Mouse (Mus musculus) embryonic facial prominence, embryonic 13.5 days (tissue): ENCODE measurements around the gene Bcl11a. TPM values are rescaled to one million over a fixed set of nuclear protein-coding genes. Genes with fewer than 3 reads are reported as not detected.

Experiments
- ATAC-seq: fragments of 200-750 bp; cut with Nextera tagmentation; 2 replicates; pipeline ENCODE4 v1.8.0; 2017; ENCODE audit warnings: low read depth; ENCODE audit not compliant: insufficient number of reproducible peaks, insufficient read depth, low FRiP score, low TSS enrichment
- H3K27ac ChIP-seq: fragments of 300-500 bp; sonication (generic); 2 replicates; pipeline ENCODE4 v1.5.1; 2015; ENCODE audit warnings: moderate library complexity, mild to moderate bottlenecking, inconsistent platforms
- H3K27me3 ChIP-seq: fragments of 300-500 bp; sonication (generic); 2 replicates; pipeline ENCODE4 v1.6.1; 2015; ENCODE audit warnings: mild to moderate bottlenecking, inconsistent platforms
- H3K36me3 ChIP-seq: fragments of 300-500 bp; sonication (generic); 2 replicates; pipeline ENCODE4 v1.6.1; 2015; ENCODE audit warnings: mild to moderate bottlenecking, inconsistent platforms
- H3K4me1 ChIP-seq: fragments of 300-500 bp; sonication (generic); 2 replicates; pipeline ENCODE4 v1.6.1; 2015; ENCODE audit warnings: inconsistent platforms
- H3K4me2 ChIP-seq: fragments of 300-500 bp; sonication (generic); 2 replicates; pipeline ENCODE4 v1.6.1; 2015; ENCODE audit warnings: moderate library complexity, mild to moderate bottlenecking, inconsistent platforms
- H3K4me3 ChIP-seq: fragments of 300-500 bp; sonication (generic); 2 replicates; pipeline ENCODE4 v1.5.1; 2015; ENCODE audit warnings: mild to moderate bottlenecking, inconsistent platforms
- H3K9ac ChIP-seq: fragments of 300-500 bp; sonication (generic); 2 replicates; pipeline ENCODE4 v1.6.1; 2015; ENCODE audit warnings: mild to moderate bottlenecking, inconsistent platforms
- H3K9me3 ChIP-seq: fragments of 300-500 bp; sonication (generic); 2 replicates; pipeline ENCODE4 v1.6.1; 2016; ENCODE audit warnings: inconsistent platforms
- WGBS: fragments of 180-500 bp; shearing (Covaris S2); methylation state at CpG from one replicate; pipeline ENCODE4 v1.1.7; 2015; ENCODE audit warnings: mixed read lengths; 5-methylcytosine and 5-hydroxymethylcytosine counted together
- polyA plus RNA-seq: library from polyadenylated mRNA; unstranded; fragments of >200 nt; fragmentation: Nextera tagmentation; extraction: Ambion mirVana; gene quantifications from 2 replicates; pipeline ENCODE4 v1.2.1, GENCODE M21; 2015

Gene Bcl11a
- polyA plus RNA-seq, 1 experiment from 2014 or later, result 79.1 TPM

DNA sequence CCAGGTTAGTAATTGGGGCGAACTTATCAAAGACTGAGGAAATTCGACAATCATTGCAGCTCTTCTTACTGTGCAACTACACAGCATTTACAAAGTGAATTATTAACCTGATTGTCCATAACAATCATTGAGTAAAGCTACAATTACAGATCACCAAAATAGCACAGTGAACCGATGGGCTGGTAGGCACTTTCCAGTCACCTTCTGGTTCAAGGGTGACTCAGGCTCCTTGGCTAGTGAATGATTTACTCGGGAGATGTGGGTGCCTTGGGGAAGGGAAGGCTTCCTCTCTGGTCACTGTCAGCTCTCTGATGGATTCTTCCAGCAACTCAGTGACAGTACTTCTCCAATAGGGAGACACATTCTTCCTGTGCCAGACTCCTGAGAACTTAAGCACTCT lies 68.2 kb downstream of the Bcl11a start:
- H3K9me3 ChIP-seq, result no peaks in the 10 kb centered on the region
- H3K27me3 ChIP-seq, result no peaks in the 10 kb centered on the region
- no peak for ATAC-seq
- WGBS, result 83% methylated on average over 4 of the region's 4 CpGs
- H3K36me3 ChIP-seq, result peaks cover 6% of the 10 kb centered on the region; the same call in 1 of the 2 replicates
- peak overlapping the region; percentile 8; the same call in 1 of the 2 replicates for H3K27ac ChIP-seq
- no peak overlapping the region for H3K4me3 ChIP-seq
- H3K9ac ChIP-seq, result no peak overlapping the region
- peaks cover 88% of the 10 kb centered on the region for H3K4me1 ChIP-seq
- no peak overlapping the region for H3K4me2 ChIP-seq

DNA sequence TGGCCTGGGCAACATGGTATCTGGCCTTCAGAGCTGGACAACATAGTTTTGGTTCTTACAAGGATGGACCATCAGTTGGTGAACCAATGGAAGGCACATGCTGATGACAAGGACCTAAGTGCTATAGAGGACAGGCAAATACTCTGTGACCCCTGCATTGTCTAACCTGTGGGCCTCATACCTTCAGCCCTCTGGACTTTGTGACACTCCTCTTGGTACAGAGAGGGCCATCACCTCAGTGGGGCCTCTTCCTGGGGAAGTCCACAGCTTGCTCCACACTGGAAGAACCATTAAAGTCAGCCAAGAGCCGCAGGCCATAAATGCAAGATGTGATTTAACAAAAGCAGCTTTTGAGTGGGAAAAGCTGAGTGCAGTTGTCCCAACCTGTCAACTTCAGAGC lies 68.6 kb downstream of the Bcl11a start:
- Histone ChIP-seq H3K36me3 (peaks cover 6% of the 10 kb centered on the region; the same call in 1 of the 2 replicates), H3K27ac (peak overlapping the region; percentile 8; the same call in 1 of the 2 replicates), H3K4me2 (no peak overlapping the region), H3K27me3 (no peaks in the 10 kb centered on the region), H3K9me3 (no peaks in the 10 kb centered on the region), H3K4me1 (peaks cover 86% of the 10 kb centered on the region), H3K4me3 (no peak overlapping the region), H3K9ac (no peak overlapping the region)
- WGBS, result 79% methylated on average over 1 of the region's 1 CpGs
- ATAC-seq, result no peak

DNA sequence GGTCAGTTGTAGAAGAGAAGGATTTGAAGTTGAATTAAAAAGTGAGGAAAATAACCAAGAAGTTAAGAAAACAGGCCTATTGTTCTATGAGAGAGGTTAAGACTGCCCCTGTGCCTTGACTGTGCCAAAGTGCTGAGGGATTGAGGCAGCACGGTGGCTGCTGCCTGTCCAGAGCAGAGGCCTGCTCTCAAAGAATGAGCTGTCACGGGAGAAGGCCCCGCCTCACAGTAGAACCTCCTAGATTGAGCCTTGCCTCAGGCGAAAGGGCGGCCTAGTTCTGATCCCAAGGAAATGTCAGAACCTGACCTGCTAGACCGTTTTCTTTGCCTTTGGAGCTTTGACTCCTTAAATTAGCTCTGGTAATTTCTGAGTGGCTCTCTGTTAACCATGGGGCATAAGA lies 69.8 kb downstream of the Bcl11a start:
- Histone ChIP-seq H3K4me2 (no peak overlapping the region), H3K27me3 (no peaks in the 10 kb centered on the region), H3K4me3 (no peak overlapping the region), H3K36me3 (0 out of 2 replicates have a peak, but pooled peaks cover 2% of the 10 kb centered on the region), H3K4me1 (peaks cover 81% of the 10 kb centered on the region), H3K9ac (no peak overlapping the region), H3K9me3 (no peaks in the 10 kb centered on the region), H3K27ac (no peak overlapping the region)
- ATAC-seq, result no peak
- WGBS, result 56% methylated on average over 6 of the region's 6 CpGs

DNA sequence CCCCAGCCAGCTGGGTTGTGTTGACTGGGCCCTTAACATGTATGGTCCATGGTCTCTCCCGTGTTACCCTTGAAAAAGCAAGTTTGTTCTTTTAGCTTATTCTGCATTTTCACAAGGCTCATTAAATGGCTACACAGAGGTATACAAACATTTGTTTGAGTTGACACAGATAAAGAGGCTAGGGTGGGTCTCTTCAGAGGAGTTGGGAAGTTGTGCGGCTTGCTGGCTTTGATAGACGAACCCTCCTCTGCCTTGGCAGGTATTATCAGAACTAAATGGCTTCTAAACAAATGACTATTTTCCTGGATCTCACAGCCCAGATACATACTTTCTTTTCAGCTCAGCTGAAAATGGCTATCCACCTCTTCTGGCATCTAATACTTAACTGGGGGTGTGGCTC lies 70.7 kb downstream of the Bcl11a start:
- H3K4me3 ChIP-seq, result no peak overlapping the region
- 0 out of 2 replicates have a peak, but pooled peaks cover 2% of the 10 kb centered on the region for H3K36me3 ChIP-seq
- H3K4me2 ChIP-seq, result no peak overlapping the region
- H3K27me3 ChIP-seq, result no peaks in the 10 kb centered on the region
- H3K27ac ChIP-seq, result no peak overlapping the region
- no peak overlapping the region for H3K9ac ChIP-seq
- peaks cover 77% of the 10 kb centered on the region for H3K4me1 ChIP-seq
- WGBS, result 92% methylated on average over 3 of the region's 3 CpGs
- H3K9me3 ChIP-seq, result no peaks in the 10 kb centered on the region
- ATAC-seq, result no peak

DNA sequence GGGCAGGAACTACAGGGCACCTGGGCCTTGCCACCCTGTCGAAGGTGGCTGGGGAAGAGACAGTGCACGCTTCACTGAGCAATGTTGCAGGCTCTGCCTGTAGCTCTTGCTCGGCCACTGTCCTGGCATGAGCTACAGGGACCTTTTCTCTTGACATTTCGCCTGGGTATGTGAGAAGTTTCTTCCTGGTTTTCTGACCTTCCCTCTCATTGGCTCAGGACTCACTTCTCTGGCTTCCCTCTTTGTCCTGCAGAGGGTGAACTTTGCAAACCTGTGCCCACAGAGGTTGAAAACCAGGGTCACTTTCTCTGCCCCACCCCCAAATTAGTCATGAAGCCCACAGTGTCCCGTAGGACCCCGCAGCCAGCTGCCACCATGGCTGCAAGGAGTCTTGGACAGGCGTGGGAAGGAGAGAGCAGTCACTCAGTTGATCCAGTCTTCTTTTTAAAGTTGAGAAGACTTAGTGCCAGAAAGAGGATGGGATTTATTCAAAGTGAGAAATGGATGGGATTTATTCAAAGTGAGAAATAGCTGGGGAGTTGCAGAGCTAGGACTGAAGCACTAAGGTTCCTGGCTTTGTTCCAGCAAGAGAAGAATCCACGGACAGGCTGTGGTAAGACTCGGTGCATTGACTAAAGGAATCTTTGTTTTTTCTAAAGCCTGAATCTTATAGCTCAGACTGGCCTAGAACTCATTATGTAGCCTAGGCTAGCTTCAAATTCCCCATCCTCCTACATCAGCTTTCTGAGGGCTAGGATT lies 71.8 kb downstream of the Bcl11a start:
- H3K36me3 ChIP-seq, result 0 out of 2 replicates have a peak, but pooled peaks cover 9% of the 10 kb centered on the region
- WGBS, result 66% methylated on average over 9 of the region's 9 CpGs
- peaks cover 75% of the 10 kb centered on the region for H3K4me1 ChIP-seq
- H3K9me3 ChIP-seq, result no peaks in the 10 kb centered on the region
- ATAC-seq, result no peak
- no peak overlapping the region for H3K9ac ChIP-seq
- no peak overlapping the region for H3K4me2 ChIP-seq
- H3K4me3 ChIP-seq, result no peak overlapping the region
- H3K27ac ChIP-seq, result 0 out of 2 replicates have a peak overlapping the region, but pooled peaks have one; percentile 33
- no peaks in the 10 kb centered on the region for H3K27me3 ChIP-seq

DNA sequence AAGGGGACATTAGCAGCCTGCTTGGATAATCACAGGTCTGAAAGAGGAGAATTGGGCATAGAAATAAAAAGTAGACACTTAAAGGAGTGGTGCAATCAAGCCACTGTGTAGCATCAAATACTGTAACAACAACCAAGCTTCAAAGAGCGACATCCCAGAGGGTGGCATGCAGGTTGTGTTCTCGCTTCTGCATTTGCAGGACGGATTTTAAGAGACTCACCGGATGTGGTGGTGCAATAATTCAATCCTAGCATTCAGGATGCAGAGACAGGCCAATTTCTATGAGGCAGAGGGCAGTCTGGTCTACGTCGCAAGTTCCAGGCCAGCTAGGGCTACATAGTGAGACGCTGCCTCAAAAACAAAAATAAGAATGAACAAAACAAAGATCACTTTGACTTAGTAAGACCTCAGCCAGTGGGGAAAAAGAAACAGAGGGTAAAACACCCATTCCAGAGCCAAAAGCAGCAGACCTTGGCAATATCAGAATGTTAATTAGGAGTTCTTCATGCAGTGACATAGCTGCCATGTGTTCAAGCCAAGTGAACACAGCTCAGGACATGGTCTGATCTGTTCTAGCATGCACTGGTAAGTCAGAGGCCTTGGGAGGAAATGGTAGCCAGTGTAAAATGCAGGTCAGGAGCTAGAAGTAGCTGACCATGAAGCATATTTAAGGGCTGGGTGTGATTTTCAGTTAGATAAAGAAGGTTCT lies 74.4 kb downstream of the Bcl11a start:
- H3K36me3 ChIP-seq, result peaks cover 11% of the 10 kb centered on the region; the same call in 1 of the 2 replicates
- no peaks in the 10 kb centered on the region for H3K9me3 ChIP-seq
- H3K27ac ChIP-seq, result no peak overlapping the region
- no peaks in the 10 kb centered on the region for H3K27me3 ChIP-seq
- peaks cover 59% of the 10 kb centered on the region for H3K4me1 ChIP-seq
- H3K4me2 ChIP-seq, result no peak overlapping the region
- H3K9ac ChIP-seq, result no peak overlapping the region
- WGBS, result 92% methylated on average over 7 of the region's 7 CpGs
- no peak overlapping the region for H3K4me3 ChIP-seq
- no peak for ATAC-seq

DNA sequence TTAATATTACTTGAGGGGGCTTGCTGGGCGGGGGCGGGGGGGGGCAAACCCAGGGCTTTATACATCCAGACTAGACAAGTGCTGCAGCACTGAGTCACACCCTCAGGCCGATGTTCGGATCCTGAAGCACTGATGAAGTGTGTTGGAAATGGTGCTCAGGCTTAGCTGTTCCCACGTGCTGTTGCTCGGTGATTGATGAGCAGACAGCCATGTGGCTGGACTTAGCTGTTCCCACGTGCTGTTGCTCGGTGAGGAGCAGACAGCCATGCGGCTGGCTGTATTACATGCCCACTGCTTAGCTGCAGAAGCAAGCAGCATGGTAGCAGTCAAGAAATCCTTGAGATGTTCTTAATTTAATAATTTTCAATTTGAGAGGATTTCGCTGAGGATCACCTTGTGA lies 75.2 kb downstream of the Bcl11a start:
- Histone ChIP-seq H3K9me3 (no peaks in the 10 kb centered on the region), H3K9ac (no peak overlapping the region), H3K4me2 (no peak overlapping the region), H3K27me3 (no peaks in the 10 kb centered on the region), H3K36me3 (peaks cover 11% of the 10 kb centered on the region; the same call in 1 of the 2 replicates), H3K27ac (no peak overlapping the region), H3K4me1 (peaks cover 58% of the 10 kb centered on the region), H3K4me3 (no peak overlapping the region)
- WGBS, result 60% methylated on average over 10 of the region's 10 CpGs
- no peak for ATAC-seq

DNA sequence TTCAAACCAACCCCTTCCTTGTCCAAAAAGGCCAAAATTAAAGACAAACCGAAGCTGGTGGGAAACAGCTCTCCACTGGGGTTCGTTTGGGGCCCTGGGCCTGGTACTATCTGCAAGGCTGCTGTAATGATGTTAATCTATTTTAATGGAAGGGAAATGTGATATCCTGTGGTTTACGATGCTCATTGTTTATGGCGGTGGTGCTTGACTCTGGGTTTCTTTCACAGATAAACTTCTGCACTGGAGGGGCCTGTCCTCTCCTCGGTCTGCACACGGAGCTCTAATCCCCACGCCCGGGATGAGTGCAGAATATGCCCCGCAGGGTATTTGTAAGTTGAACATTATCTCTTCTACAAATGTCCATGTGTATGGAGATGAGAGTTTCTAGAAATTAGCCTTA lies 80.2 kb downstream of the Bcl11a start:
- H3K9ac ChIP-seq, result no peak overlapping the region
- H3K4me3 ChIP-seq, result no peak overlapping the region
- 40% methylated on average over 9 of the region's 9 CpGs for WGBS
- no peaks in the 10 kb centered on the region for H3K9me3 ChIP-seq
- no peaks in the 10 kb centered on the region for H3K27me3 ChIP-seq
- H3K4me2 ChIP-seq, result no peak overlapping the region
- no peak overlapping the region for H3K27ac ChIP-seq
- ATAC-seq, result no peak
- peaks cover 26% of the 10 kb centered on the region for H3K36me3 ChIP-seq
- H3K4me1 ChIP-seq, result peaks cover 58% of the 10 kb centered on the region

DNA sequence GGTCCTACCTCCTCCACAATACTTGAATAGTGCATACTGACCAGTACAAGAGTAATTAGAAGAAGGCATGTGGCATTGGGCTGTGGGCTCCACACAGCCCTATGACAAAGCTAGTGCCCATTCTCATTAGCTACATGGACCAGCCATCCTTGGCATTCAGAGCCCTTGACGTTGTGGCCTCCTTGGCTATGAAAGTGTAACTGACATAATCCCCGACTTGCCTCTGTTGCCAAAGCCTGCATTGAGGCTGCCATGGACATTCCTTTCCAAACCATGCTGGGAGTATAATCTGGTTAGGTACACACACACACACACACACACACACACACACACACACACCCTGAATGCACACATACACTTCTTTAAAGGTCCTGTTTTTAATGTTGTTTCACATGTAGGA lies 81.8 kb downstream of the Bcl11a start:
- Histone ChIP-seq H3K4me2 (no peak overlapping the region), H3K4me1 (peaks cover 54% of the 10 kb centered on the region), H3K9ac (no peak overlapping the region), H3K9me3 (no peaks in the 10 kb centered on the region), H3K36me3 (peaks cover 33% of the 10 kb centered on the region), H3K27me3 (no peaks in the 10 kb centered on the region), H3K27ac (no peak overlapping the region), H3K4me3 (no peak overlapping the region)
- 85% methylated on average over 2 of the region's 2 CpGs for WGBS
- no peak for ATAC-seq

DNA sequence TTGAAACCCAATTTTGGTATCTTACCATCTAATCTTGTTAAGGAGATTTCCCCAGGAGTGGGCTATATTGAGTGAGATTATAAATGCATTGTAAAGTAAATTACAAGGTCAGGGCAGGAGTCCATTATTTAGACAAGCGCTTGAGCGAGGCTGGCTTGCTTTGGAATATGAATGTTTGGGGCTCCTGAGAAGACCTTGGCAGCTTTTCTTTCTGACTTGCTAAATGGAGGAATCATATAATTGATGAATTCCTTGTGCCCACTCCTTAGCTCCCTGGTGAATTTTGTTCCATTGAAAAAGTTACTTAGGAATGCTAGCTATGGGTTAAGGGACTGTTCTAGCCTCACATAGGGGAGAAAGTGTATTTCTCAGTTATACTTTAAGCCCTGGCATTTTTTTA lies 83.6 kb downstream of the Bcl11a start:
- Histone ChIP-seq H3K4me1 (peaks cover 52% of the 10 kb centered on the region), H3K36me3 (peaks cover 41% of the 10 kb centered on the region)
- no peak for ATAC-seq

DNA sequence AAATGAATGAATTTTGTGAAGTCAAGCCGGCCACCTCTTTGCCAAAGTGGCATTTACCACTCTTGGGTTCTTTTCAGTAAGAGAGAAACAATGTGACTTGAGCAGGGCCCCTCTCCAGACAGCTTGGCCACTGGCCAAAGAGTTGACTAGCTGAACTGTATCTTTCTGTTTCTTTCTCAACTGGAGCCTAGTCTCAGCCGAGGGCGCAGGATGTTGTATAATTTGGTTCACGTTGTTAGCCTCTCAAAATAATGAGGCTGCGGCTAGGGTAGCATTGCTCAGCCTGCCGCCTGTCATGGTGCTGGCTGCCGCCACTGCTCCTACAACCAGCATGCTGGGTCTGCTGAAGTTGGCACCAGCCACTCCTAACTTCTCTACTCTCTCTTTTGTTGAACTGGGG lies 84.2 kb downstream of the Bcl11a start:
- Histone ChIP-seq H3K4me1 (peaks cover 48% of the 10 kb centered on the region), H3K27me3 (no peaks in the 10 kb centered on the region), H3K36me3 (peaks cover 41% of the 10 kb centered on the region), H3K9ac (no peak overlapping the region), H3K4me2 (no peak overlapping the region), H3K4me3 (no peak overlapping the region), H3K27ac (peak overlapping the region; percentile 51; the same call in 1 of the 2 replicates), H3K9me3 (no peaks in the 10 kb centered on the region)
- 41% methylated on average over 7 of the region's 7 CpGs for WGBS
- ATAC-seq, result peak; percentile 72

More for the DNA sequence above, 83.6 kb downstream of the Bcl11a start:
- Histone ChIP-seq H3K4me3 (no peak overlapping the region), H3K27ac (peak overlapping the region; percentile 51), H3K9me3 (no peaks in the 10 kb centered on the region), H3K9ac (no peak overlapping the region), H3K4me2 (no peak overlapping the region), H3K27me3 (no peaks in the 10 kb centered on the region)
- WGBS, result 68% methylated on average over 2 of the region's 2 CpGs

DNA sequence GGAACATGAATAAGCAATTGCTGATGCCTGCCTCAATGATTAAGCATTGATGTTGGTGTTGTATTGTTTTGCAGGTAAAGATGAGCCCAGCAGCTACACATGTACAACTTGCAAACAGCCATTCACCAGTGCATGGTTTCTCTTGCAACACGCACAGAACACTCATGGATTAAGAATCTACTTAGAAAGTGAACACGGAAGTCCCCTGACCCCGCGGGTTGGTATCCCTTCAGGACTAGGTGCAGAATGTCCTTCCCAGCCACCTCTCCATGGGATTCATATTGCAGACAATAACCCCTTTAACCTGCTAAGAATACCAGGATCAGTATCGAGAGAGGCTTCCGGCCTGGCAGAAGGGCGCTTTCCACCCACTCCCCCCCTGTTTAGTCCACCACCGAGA lies 85.2 kb downstream of the Bcl11a start:
- 95% methylated on average over 8 of the region's 8 CpGs for WGBS
- Histone ChIP-seq H3K4me2 (no peak overlapping the region), H3K27ac (no peak overlapping the region), H3K27me3 (no peaks in the 10 kb centered on the region), H3K4me1 (peaks cover 39% of the 10 kb centered on the region), H3K9ac (no peak overlapping the region), H3K9me3 (no peaks in the 10 kb centered on the region), H3K4me3 (no peak overlapping the region), H3K36me3 (peaks cover 41% of the 10 kb centered on the region)
- ATAC-seq, result no peak
